ENCODE assay signal across 38 mouse cellular contexts in the genomic region with DNA sequence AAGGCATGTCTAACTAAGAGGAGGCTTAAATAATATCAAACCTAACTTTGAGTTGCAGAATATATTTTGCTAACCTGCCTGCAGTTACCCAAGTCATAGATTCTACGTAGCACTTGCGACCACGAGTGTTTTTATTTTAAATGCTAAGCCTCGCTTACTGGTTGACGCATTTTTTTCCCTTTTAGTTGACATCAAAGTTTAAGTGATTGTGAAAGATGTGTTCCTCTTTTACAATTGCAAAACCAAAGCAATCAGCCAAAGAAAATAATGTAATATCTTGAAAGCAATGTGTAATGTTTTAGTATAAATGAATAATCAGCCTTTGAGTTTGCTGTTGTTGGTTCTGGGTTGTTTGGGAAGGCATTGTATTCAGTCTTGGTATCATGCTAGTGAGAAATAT. TPM values are rescaled to one million over a fixed set of nuclear protein-coding genes. Genes with fewer than 3 reads are reported as not detected.
DNase-seq lines count a peak whose midpoint lies in the region; ATAC-seq and TF ChIP-seq lines count a peak whose summit lies in the region.
"Had no signal": no experiment of that assay in that cellular context is flagged by ENCODE, and none has a peak within 500 bp of the region (broad histone marks: within the 10 kb centered on the region; RNA-seq: fewer than 3 reads in every experiment).

No protein-coding gene starts in this region.

- 0 out of 2 replicates have a peak, but pooled peaks cover 3% of the 10 kb centered on the region for H3K4me1 ChIP-seq in liver, embryonic 11.5 days (replicated peaks; ENCODE audit: control insufficient read depth, insufficient read depth, low read length)
- peaks cover 10% of the 10 kb centered on the region; the same call in 1 of the 2 replicates for H3K4me1 ChIP-seq in liver, embryonic 13.5 days (replicated peaks)
- H3K4me1 ChIP-seq in midbrain, postnatal 0 days (ENCODE audit: insufficient read depth, low read length), result no peaks in the 10 kb centered on the region
- H3K4me1 ChIP-seq in forebrain, embryonic 11.5 days (replicated peaks; ENCODE audit: control insufficient read depth, insufficient read depth, low read length), result no peaks in the 10 kb centered on the region; the same call in 1 of the 2 replicates
- H3K4me1 ChIP-seq: forebrain, embryonic 13.5 days; midbrain, embryonic 15.5 days had no signal

- H3K9ac ChIP-seq in liver, embryonic 11.5 days (ENCODE audit: low read depth, low read length), result no peak overlapping the region
- no peak overlapping the region for H3K9ac ChIP-seq in liver, embryonic 13.5 days
- no peak overlapping the region for H3K9ac ChIP-seq in midbrain, postnatal 0 days (replicated peaks; ENCODE audit: low read length, poor library complexity, severe bottlenecking)
- no peak overlapping the region for H3K9ac ChIP-seq in forebrain, embryonic 11.5 days (ENCODE audit: low read length)
- H3K9ac ChIP-seq: embryonic facial prominence, embryonic 15.5 days; forebrain, embryonic 13.5 days; hindbrain, embryonic 12.5 days; intestine, embryonic 15.5 days; lung, embryonic 15.5 days; midbrain, embryonic 15.5 days; neural tube, embryonic 12.5 days had no signal

- no peak for ATAC-seq in liver, embryonic 11.5 days (replicated peaks; ENCODE audit: low FRiP score)
- ATAC-seq in liver, embryonic 13.5 days (ENCODE audit: low read depth), result no peak
- peak; percentile 67 for ATAC-seq in megakaryocyte, adult 5-6 weeks (ENCODE audit: poor library complexity, severe bottlenecking)
- ATAC-seq in midbrain, postnatal 0 days (ENCODE audit: low FRiP score), result no peak
- no peak for ATAC-seq in forebrain, embryonic 11.5 days (replicated peaks; ENCODE audit: low FRiP score)
- ATAC-seq: forebrain, embryonic 13.5 days; hindbrain, postnatal 0 days; intestine, embryonic 15.5 days; midbrain, embryonic 15.5 days; Patski had no signal

- H3K27me3 ChIP-seq in liver, embryonic 11.5 days (replicated peaks; ENCODE audit: control insufficient read depth, insufficient read depth, low read length), result no peaks in the 10 kb centered on the region
- no peaks in the 10 kb centered on the region for H3K27me3 ChIP-seq in liver, embryonic 13.5 days
- H3K27me3 ChIP-seq in midbrain, postnatal 0 days (ENCODE audit: insufficient read depth, low read length), result no peaks in the 10 kb centered on the region
- H3K27me3 ChIP-seq in forebrain, embryonic 11.5 days (ENCODE audit: control insufficient read depth, insufficient read depth, low read length), result no peaks in the 10 kb centered on the region
- H3K27me3 ChIP-seq: embryonic facial prominence, embryonic 15.5 days; forebrain, embryonic 13.5 days; hindbrain, embryonic 12.5 days; intestine, embryonic 15.5 days; lung, embryonic 15.5 days; midbrain, embryonic 15.5 days; neural tube, embryonic 12.5 days had no signal

- no peaks in the 10 kb centered on the region for H3K36me3 ChIP-seq in liver, embryonic 11.5 days (ENCODE audit: control insufficient read depth, insufficient read depth, low read length)
- H3K36me3 ChIP-seq in liver, embryonic 13.5 days, result no peaks in the 10 kb centered on the region
- no peaks in the 10 kb centered on the region for H3K36me3 ChIP-seq in midbrain, postnatal 0 days (ENCODE audit: insufficient read depth, low read length)
- no peaks in the 10 kb centered on the region for H3K36me3 ChIP-seq in forebrain, embryonic 11.5 days (ENCODE audit: control insufficient read depth, insufficient read depth, low read length)
- H3K36me3 ChIP-seq: embryonic facial prominence, embryonic 10.5 days; embryonic facial prominence, embryonic 15.5 days; hindbrain, embryonic 12.5 days; intestine, embryonic 15.5 days; lung, embryonic 15.5 days; midbrain, embryonic 10.5 days; midbrain, embryonic 15.5 days; neural tube, embryonic 12.5 days had no signal

- DNase-seq in liver, embryonic 11.5 days (ENCODE audit: low spot score), result no peak
- DNase-seq in liver, result no peak
- no peak for DNase-seq in liver, embryonic 13.5 days
- DNase-seq in midbrain, postnatal 0 days (ENCODE audit: low spot score), result no peak
- DNase-seq in forebrain, embryonic 11.5 days (ENCODE audit: low spot score), result no peak
- DNase-seq in gastrocnemius, adult 2 months, result no peak
- DNase-seq: adrenal gland, postnatal 36 days; cerebellum, adult 2 months; cerebellum, postnatal 14 days; gastrocnemius, postnatal 25 days; heart, adult 18-20 months; heart, postnatal 36 days; kidney, adult 8-10 months; kidney, postnatal 4 days; left cerebral cortex, postnatal 4 days; lung, postnatal 4 days; thymus, adult 18-20 months; thymus, postnatal 25 days had no signal

- H3K9me3 ChIP-seq in liver, embryonic 11.5 days (ENCODE audit: control insufficient read depth, low read length), result no peaks in the 10 kb centered on the region
- H3K9me3 ChIP-seq in liver, embryonic 13.5 days (replicated peaks), result no peaks in the 10 kb centered on the region
- H3K9me3 ChIP-seq in midbrain, postnatal 0 days (ENCODE audit: low read length), result no peaks in the 10 kb centered on the region
- no peaks in the 10 kb centered on the region for H3K9me3 ChIP-seq in forebrain, embryonic 11.5 days (ENCODE audit: control insufficient read depth, low read length)
- H3K9me3 ChIP-seq: embryonic facial prominence, embryonic 10.5 days; embryonic facial prominence, embryonic 15.5 days; forebrain, embryonic 13.5 days; hindbrain, embryonic 12.5 days; intestine, embryonic 15.5 days; lung, embryonic 15.5 days; midbrain, embryonic 10.5 days; midbrain, embryonic 15.5 days; neural tube, embryonic 12.5 days had no signal

- peak overlapping the region; percentile 42 for H3K4me2 ChIP-seq in liver, embryonic 11.5 days
- peak overlapping the region; percentile 36; the same call in 1 of the 2 replicates for H3K4me2 ChIP-seq in liver, embryonic 13.5 days
- no peak overlapping the region for H3K4me2 ChIP-seq in midbrain, postnatal 0 days (ENCODE audit: low read depth, low read length, poor library complexity, severe bottlenecking)
- H3K4me2 ChIP-seq in forebrain, embryonic 11.5 days (ENCODE audit: low read depth, low read length, severe bottlenecking), result no peak overlapping the region
- H3K4me2 ChIP-seq: embryonic facial prominence, embryonic 15.5 days; forebrain, embryonic 13.5 days; heart, embryonic 11.5 days; hindbrain, embryonic 12.5 days; intestine, embryonic 15.5 days; lung, embryonic 15.5 days; midbrain, embryonic 15.5 days; neural tube, embryonic 12.5 days had no signal

- intact Hi-C loops in gastrocnemius, adult 2 months (cut with DNase I), result no loop called here

- 83% methylated on average over 5 of the region's 5 CpGs for WGBS in liver, embryonic 11.5 days
- 59% methylated on average over 5 of the region's 5 CpGs for WGBS in liver, embryonic 13.5 days (ENCODE audit: insufficient replicate concordance)
- WGBS in midbrain, postnatal 0 days, result 91% methylated on average over 5 of the region's 5 CpGs
- WGBS in forebrain, embryonic 11.5 days, result 89% methylated on average over 5 of the region's 5 CpGs

- TF ChIP-seq CTCF in midbrain, postnatal 0 days (IDR thresholded peaks at IDR 0.05), result no peak
- TF ChIP-seq CTCF in gastrocnemius, adult 2 months (IDR thresholded peaks at IDR 0.05), result no peak

- H3K27ac ChIP-seq in liver, embryonic 11.5 days (ENCODE audit: low read depth, low read length), result no peak overlapping the region
- no peak overlapping the region for H3K27ac ChIP-seq in liver, embryonic 13.5 days
- no peak overlapping the region for H3K27ac ChIP-seq in midbrain, postnatal 0 days (ENCODE audit: low read depth, low read length)
- H3K27ac ChIP-seq in forebrain, embryonic 11.5 days (ENCODE audit: low read depth, low read length), result no peak overlapping the region
- H3K27ac ChIP-seq in gastrocnemius, adult 2 months, result no peak overlapping the region
- H3K27ac ChIP-seq: embryonic facial prominence, embryonic 10.5 days; embryonic facial prominence, embryonic 15.5 days; forebrain, embryonic 13.5 days; hindbrain, embryonic 12.5 days; hindbrain, postnatal 0 days; intestine, embryonic 15.5 days; kidney, postnatal 0 days; lung, embryonic 15.5 days; midbrain, embryonic 10.5 days; midbrain, embryonic 15.5 days; neural tube, embryonic 12.5 days; stomach, postnatal 0 days had no signal

- no peak overlapping the region for H3K4me3 ChIP-seq in liver, embryonic 11.5 days (ENCODE audit: low read depth, low read length)
- H3K4me3 ChIP-seq in liver, embryonic 13.5 days (replicated peaks), result peak overlapping the region; percentile 8; the same call in 1 of the 2 replicates
- H3K4me3 ChIP-seq in midbrain, postnatal 0 days (ENCODE audit: low read depth, low read length), result no peak overlapping the region
- H3K4me3 ChIP-seq in forebrain, embryonic 11.5 days (ENCODE audit: low read depth, low read length), result no peak overlapping the region
- H3K4me3 ChIP-seq in gastrocnemius, adult 2 months, result no peak overlapping the region
- H3K4me3 ChIP-seq: embryonic facial prominence, embryonic 10.5 days; embryonic facial prominence, embryonic 15.5 days; forebrain, embryonic 13.5 days; hindbrain, embryonic 12.5 days; intestine, embryonic 15.5 days; lung, embryonic 15.5 days; midbrain, embryonic 10.5 days; midbrain, embryonic 15.5 days; myocyte; neural tube, embryonic 12.5 days had no signal

RNA-seq across cellular contexts. Expression of a gene that starts 1.2 kb away (rescaled TPM):
- 6.5 and 8.1 TPM in 2 replicates for polyA plus RNA-seq in liver, embryonic 11.5 days (2014; fragmentation: Nextera tagmentation; extraction: Ambion mirVana)
- 5.0 and 7.3 TPM in 2 replicates for polyA plus RNA-seq in liver, embryonic 13.5 days (2015; fragmentation: Nextera tagmentation; extraction: Ambion mirVana)
- 40.5 and 46.2 TPM in 2 replicates for total RNA-seq in megakaryocyte, adult 5-6 weeks (2015)
- total RNA-seq in megakaryocyte, adult 5-6 weeks (2017), result 29.2 and 38.5 TPM in 2 replicates
- 0.05 and 0.09 TPM in 2 replicates for total RNA-seq in midbrain, postnatal 0 days (2014; rRNA removed)
- polyA plus RNA-seq in midbrain, postnatal 0 days (2015; fragmentation: Nextera tagmentation; extraction: Ambion mirVana), result 0.02 and 0.04 TPM in 2 replicates
- polyA plus RNA-seq in forebrain, embryonic 11.5 days (2014; fragmentation: Nextera tagmentation; extraction: Ambion mirVana), result 0.19 and 0.43 TPM in 2 replicates
- total RNA-seq in gastrocnemius, adult 2 months (2021), result under 1 TPM; 0.05 to 0.08 TPM
- total RNA-seq: MEL had no signal

RNA-seq across cellular contexts. Expression of a gene that starts 37.8 kb away (rescaled TPM):
- 0.78 and 0.79 TPM in 2 replicates for polyA plus RNA-seq in liver, embryonic 11.5 days (2014; fragmentation: Nextera tagmentation; extraction: Ambion mirVana)
- 0.53 and 0.80 TPM in 2 replicates for polyA plus RNA-seq in liver, embryonic 13.5 days (2015; fragmentation: Nextera tagmentation; extraction: Ambion mirVana)
- total RNA-seq in megakaryocyte, adult 5-6 weeks (2015), result 1.4 and 2.0 TPM in 2 replicates
- 1.3 and 2.0 TPM in 2 replicates for total RNA-seq in megakaryocyte, adult 5-6 weeks (2017)
- total RNA-seq in midbrain, postnatal 0 days (2014; rRNA removed), result not detected in 2 replicates
- not detected in 2 replicates for polyA plus RNA-seq in midbrain, postnatal 0 days (2015; fragmentation: Nextera tagmentation; extraction: Ambion mirVana)
- polyA plus RNA-seq in forebrain, embryonic 11.5 days (2014; fragmentation: Nextera tagmentation; extraction: Ambion mirVana), result not detected in 2 replicates
- under 1 TPM; 0.42 to 0.54 TPM for total RNA-seq in gastrocnemius, adult 2 months (2021)
- total RNA-seq: hindbrain, postnatal 0 days; layer of hippocampus, adult 8-10 months; layer of hippocampus, postnatal 25 days; left cerebral cortex, adult 8-10 months; MEL had no signal
- polyA plus RNA-seq: cerebellum, adult 2 months; embryonic facial prominence, embryonic 10.5 days; forebrain, embryonic 13.5 days; hindbrain, embryonic 12.5 days; midbrain, embryonic 10.5 days; midbrain, embryonic 15.5 days; neural tube, embryonic 12.5 days had no signal

Comparison
In these comparisons a context has a peak if more than half of its experiments do, and no peak if none do; other contexts are left out.
1. H3K4me2 ChIP-seq: peak in liver, embryonic 11.5 days (single experiment) and liver, embryonic 13.5 days (single experiment); none in midbrain, postnatal 0 days (single experiment) and forebrain, embryonic 11.5 days (single experiment).